Mouse (Mus musculus): ENCODE measurements at regions not wholly inside any gene's neighbourhood (a gene's known extent, or its start where the extent isn't known, plus 50 kb on each side); places are given as distances from the start of the nearest gene placed in this dataset.

DNA sequence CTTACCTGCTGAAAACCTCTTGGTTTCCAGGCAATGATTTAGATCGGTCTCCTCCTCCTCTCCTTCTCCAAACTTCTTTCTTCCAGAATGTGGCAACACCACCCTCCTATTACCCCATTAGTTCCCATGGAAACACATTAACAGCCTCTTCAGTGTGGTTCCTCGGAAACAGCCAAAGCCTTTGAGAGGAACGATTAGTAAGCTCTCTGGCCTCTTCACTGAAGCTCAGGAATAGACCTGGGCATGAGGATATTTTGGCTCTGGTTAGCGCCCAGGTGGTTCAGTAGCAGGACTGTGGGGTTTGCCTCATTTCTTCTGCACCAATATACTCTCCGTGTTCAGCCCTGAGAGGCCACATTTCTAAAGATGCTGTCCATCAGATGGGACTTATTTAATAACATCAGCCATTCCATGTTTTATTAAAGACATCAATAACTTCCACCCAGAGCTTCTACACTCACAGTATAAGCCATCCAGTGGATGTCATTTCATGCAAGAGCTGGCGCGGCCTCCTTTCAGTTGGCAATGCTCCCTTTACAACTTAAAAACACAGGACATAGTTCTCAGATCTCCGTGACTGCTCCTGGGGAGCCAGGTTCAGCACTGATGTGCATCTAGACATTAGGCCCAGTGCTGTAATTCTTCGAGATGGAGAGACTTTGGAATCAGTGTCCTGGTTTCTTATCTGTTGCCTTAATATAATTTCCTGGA, 52.9 kb upstream of the Tcl1b2 start:
- Histone ChIP-seq H3K36me3 (ENCODE audit: control insufficient read depth, insufficient read depth, low read length) (no peaks in the 10 kb centered on the region), H3K27me3 (ENCODE audit: control insufficient read depth, insufficient read depth, low read length) (no peaks in the 10 kb centered on the region), H3K4me1 (replicated peaks; ENCODE audit: control insufficient read depth, insufficient read depth, low read length) (peaks cover 4% of the 10 kb centered on the region; the same call in 1 of the 2 replicates), H3K9me3 (ENCODE audit: control insufficient read depth, low read length) (no peaks in the 10 kb centered on the region), H3K4me3 (ENCODE audit: low read depth, low read length) (no peak overlapping the region), H3K27ac (ENCODE audit: low read depth, low read length) (no peak overlapping the region), H3K4me2 (ENCODE audit: low read depth, low read length, severe bottlenecking) (no peak overlapping the region), H3K9ac (ENCODE audit: low read length) (no peak overlapping the region)
- 67% methylated on average over 9 of the region's 9 CpGs for WGBS
- ATAC-seq (replicated peaks; ENCODE audit: low FRiP score) (no peak), DNase-seq (ENCODE audit: low spot score) (no peak)

GRCm38 (mm10) chr12:105093509-105093908, 52.3 kb upstream of the Tcl1b2 start:
- Histone ChIP-seq H3K4me1 (replicated peaks; ENCODE audit: control insufficient read depth, insufficient read depth, low read length) (peaks cover 4% of the 10 kb centered on the region; the same call in 1 of the 2 replicates), H3K9me3 (ENCODE audit: control insufficient read depth, low read length) (no peaks in the 10 kb centered on the region), H3K27me3 (ENCODE audit: control insufficient read depth, insufficient read depth, low read length) (no peaks in the 10 kb centered on the region), H3K9ac (ENCODE audit: low read length) (no peak overlapping the region), H3K4me2 (ENCODE audit: low read depth, low read length, severe bottlenecking) (no peak overlapping the region), H3K27ac (ENCODE audit: low read depth, low read length) (0 out of 2 replicates have a peak overlapping the region, but pooled peaks have one; percentile 18), H3K36me3 (ENCODE audit: control insufficient read depth, insufficient read depth, low read length) (no peaks in the 10 kb centered on the region), H3K4me3 (ENCODE audit: low read depth, low read length) (no peak overlapping the region)
- ATAC-seq (replicated peaks; ENCODE audit: low FRiP score) = peak; percentile 60
- 43% methylated on average over 6 of the region's 6 CpGs for WGBS
- no peak for DNase-seq (ENCODE audit: low spot score)

Measured in forebrain, embryonic 11.5 days (tissue).